Mouse (Mus musculus) layer of hippocampus, postnatal 36 days (tissue): ENCODE measurements around the gene Tbx4. TPM values are rescaled to one million over a fixed set of nuclear protein-coding genes. Genes with fewer than 3 reads are reported as not detected.

Experiments used
- total RNA-seq, 2 experiments: library from RNA; stranded (reverse); gene quantifications; 2 replicates each; pipeline ENCODE4 v1.2.3; 2021

Tbx4 gene
- total RNA-seq, 2 experiments from 2014 or later, result 0.20 to 0.22 TPM

Other genes starting within 250 kb of the Tbx4 start
- gene Tbx2, start 53.9 kb upstream of the Tbx4 start, total RNA-seq, result 1 to 10 TPM; 1.2 to 1.4 TPM
- gene Gm11444, start 36.1 kb upstream of the Tbx4 start, total RNA-seq, result not detected